In genomic region chr9:108049016-108049455, GRCm38 (mm10) we compare ENCODE assay signal across 1 mouse cellular context.
A peak's percentile ranks its signal among the peaks of the same experiment; 100 is the strongest.
TF ChIP-seq lines count a peak whose summit lies in the region.

TSS of gene Gmppb (plus strand) at chr9:108049242.

TF ChIP-seq in CH12.LX, 34 proteins besides CTCF, POLR2A, EP300 and RAD21 (continued from another document):
- TF ChIP-seq BHLHE40 (IDR thresholded peaks at IDR 0.05; ENCODE audit: low read depth, low read length): 0 out of 2 replicates have a peak, but pooled peaks have one; percentile 6
- peak; percentile 25; the same call in 1 of the 2 replicates for TF ChIP-seq TCF12 (IDR thresholded peaks at IDR 0.05; ENCODE audit: low read depth, low read length)
- TF ChIP-seq ZNF384 (IDR thresholded peaks at IDR 0.05; ENCODE audit: low read depth, low read length): no peak
- TF ChIP-seq PAX5 (IDR thresholded peaks at IDR 0.05; ENCODE audit: low read length): no peak
- TF ChIP-seq E2F4 (IDR thresholded peaks at IDR 0.05; ENCODE audit: insufficient replicate concordance, low read depth, low read length): no peak
- no peak for TF ChIP-seq RCOR1 (conservative IDR thresholded peaks at IDR 0.05; ENCODE audit: low read depth, low read length)
